Mouse (Mus musculus) frontal cortex, postnatal 25 days (tissue): ENCODE results near the gene Slc38a3.

Experiments
- DNase-seq, 2 experiments: peaks; one replicate each; pipeline ENCODE4 v3.0.0; 2022; ENCODE audit warnings: low spot score in 2 of 2

The Slc38a3 gene

GRCm38 (mm10) chr9:107666751-107667205 lies 2.6 kb downstream of the Slc38a3 start:
- no peak for DNase-seq

- DNase-seq = no peak
These were observed 4.0 kb downstream of the Slc38a3 start for GRCm38 (mm10) chr9:107665308-107665707.

- no peak for DNase-seq
These were observed 5.8 kb downstream of the Slc38a3 start for GRCm38 (mm10) chr9:107663525-107663924.

DNA sequence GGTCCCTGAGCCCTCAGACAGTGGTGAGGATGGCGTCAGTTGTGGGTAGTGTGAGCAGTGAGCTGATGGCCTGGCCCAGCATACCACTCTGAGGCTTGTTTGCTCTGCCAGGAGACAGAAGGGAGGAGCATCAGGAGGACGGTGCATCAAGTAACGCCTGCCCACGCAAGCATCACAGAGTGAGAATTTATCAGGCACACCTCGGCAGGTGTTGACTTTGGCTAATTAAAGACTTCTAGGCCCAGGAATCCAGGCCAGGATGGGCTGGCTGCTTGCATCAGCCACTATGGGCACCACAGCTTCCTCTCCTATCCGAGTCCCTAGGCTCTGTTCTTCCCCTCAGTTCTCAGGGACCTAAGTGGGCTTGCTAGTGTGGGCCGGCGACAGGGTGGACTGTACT lies 7.0 kb downstream of the Slc38a3 start:
- DNase-seq = no peak

DNA sequence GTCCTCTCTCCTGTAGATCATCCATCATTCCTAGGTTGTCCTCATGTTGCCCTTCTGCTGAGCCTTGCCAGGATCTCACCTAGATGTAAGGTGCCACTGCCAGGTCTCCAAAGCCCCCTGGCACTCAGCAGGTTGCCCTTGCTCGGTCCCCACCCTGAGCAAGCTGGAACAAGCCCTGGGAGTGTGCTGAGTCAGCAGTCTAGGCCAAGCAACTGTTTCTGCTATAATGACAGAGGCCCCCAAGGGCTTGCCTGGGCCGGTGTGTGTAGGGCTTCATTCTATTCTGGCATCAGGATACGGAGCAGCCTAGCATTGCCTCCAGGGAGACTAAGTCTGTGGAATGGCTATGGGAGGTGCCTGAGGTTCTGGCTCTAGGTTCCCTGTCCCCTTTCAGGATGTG lies 8.6 kb downstream of the Slc38a3 start:
- DNase-seq = no peak

DNA sequence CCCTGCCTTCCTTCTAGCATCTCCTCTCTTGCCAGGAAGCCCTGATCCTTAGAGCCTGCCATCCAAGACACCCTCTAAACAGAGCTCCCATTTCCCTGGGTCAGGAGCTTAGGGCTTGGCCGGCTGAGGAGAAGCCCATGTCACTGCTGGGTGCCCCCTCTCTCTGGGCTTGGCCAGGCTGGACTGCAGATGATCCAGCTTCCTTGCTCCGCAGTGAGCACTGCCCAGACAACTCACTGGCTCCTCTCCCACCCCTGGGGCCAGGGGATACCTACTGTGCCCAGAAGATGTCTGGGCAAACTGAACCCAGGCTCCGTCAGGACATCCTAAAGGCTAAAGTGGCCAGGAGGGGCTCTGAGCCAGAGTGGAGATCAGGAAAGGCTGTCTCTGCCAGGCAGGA lies 9.4 kb downstream of the Slc38a3 start:
- DNase-seq = no peak

DNA sequence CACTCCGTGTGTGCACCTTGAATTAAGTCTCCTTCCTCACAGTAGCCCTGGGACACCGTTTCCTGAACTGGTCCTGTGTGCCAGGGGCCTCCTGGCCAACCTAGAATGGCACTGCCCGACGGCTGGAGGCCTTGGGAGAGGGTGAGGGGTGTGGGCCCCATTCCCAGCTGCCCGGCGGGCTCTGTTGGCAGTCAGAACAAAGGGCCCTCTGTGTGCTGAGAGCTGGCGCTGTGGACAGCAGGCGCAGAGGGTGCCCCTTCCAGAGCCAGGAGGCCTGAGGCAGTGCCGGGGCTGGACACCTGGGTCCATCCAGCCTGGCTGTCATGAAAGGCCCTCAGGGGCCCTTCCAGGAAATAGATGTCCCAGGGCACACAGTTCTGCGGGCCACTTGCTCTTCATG lies 9.8 kb downstream of the Slc38a3 start:
- DNase-seq = peak in 1 of 2 experiments; percentile 26

DNA sequence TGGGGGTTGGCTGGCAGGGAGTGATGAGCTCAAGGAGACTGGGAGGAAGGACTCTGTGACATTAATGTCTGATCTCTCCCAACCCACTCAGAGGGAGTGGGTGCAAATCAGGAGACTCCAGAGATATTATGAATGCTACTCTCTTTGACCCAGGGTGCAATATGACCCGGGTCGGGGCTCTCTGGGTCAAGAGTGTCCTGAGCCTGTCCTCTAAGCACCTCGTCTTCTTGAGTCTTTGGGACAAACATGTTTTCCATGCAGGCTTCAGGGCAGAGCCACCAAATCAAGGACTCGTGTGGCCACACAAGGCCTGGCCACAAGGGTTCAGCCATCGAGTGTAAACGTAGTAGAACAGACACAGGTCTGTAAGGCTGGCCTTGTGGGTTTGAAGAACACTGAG lies 11.2 kb downstream of the Slc38a3 start:
- DNase-seq = no peak

DNA sequence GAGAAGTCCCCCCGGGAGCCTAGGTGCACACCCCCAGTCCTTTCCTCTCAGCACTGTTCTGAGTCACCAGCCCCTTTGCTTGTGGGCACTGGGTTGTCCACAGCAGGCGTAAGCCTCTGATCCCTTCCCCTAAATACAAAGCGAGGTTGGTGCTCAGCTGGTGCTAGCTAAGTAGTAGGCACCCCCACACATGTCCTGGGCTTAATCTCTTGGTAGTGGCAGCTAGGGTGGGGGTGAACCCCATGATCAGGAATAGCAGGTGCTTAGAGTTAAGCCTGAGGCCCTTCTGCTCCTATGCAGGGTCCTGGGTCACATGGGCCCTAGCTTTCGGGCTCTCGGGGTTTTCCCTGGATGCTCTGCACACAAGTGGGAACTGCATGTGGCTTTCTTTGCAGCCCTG lies 12.2 kb downstream of the Slc38a3 start:
- DNase-seq = no peak

DNA sequence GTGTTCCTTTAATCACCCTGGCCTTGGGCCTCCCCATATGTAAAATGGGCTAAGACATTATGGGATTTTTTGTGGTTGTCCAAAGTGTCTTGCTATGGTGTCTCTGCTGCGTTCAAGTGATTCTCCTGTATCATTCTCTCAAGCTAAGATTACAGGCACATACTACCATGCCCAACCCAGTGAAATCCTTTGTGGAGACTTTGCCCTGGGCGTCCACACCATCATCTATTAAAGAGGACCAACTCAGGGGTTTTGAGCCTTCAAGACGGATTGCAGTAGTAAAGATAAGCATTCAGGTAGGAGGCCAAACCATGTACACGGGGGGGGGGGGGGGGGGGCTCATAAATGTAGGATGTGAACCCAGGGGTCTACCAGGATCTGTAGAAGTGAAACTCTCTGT lies 14.7 kb downstream of the Slc38a3 start:
- DNase-seq = no peak

DNA sequence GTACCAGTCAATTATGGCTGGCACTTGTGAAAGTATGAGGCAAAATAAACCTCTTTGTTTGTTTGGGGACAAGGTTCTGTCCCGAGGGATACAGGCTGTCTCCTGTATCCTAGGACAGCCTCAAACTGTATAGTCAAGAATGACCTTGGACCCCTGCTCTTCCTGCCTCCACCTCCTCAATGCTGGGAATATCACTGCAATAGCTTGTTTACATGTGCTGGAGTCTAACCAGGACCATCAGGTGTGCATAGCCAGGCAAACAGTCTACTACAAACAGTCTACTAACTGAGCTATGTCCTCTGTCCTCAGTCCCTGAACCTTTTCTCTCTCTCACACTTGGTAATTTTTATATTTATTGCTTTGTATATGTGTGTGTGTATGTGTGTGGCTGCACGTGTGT lies 15.9 kb downstream of the Slc38a3 start:
- DNase-seq = no peak

- DNase-seq = no peak
These were observed 18.4 kb downstream of the Slc38a3 start for GRCm38 (mm10) chr9:107650708-107651481.

GRCm38 (mm10) chr9:107650225-107650624 lies 19.1 kb downstream of the Slc38a3 start:
- DNase-seq = no peak

DNA sequence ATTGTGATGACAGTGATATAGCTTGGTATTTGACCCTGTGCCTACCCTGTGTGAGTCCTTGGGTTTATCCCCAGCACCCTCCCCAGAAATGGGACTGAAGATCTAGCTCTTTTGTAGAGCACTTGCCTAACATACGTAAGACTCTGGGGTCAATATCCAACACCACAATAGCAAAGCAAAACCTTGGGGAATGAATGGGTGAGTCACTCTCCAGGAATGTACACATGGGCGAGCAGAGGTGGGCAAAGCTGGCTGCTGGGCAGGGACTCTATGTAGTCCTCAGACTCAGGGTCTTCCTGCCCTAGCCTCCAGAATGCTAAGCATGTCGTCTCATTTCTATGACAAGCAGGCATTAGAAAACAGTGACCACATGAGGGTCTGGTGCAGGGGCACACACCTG lies 20.6 kb downstream of the Slc38a3 start:
- no peak for DNase-seq

DNA sequence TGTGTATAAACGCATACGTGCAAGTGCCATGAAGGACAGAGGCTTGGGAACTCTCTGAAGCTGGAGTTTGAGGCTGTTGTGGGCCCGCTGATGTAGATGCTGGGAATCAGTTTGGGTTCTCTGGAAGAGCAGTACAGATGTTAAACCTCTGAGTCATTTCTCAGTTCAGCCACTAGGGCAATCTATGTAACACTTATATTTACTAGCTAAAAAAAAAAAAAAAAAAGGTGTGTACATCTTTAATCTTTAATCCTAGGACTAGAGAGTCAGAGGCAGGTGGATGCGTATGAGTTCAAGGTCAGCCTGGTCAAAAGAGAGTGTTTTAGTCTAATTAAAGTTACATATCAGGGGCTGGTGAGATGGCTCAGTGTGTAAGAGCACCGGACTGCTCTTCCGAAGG lies 22.4 kb downstream of the Slc38a3 start:
- no peak for DNase-seq

- DNase-seq = peak; percentile 57 to 65
These were observed 23.8 kb downstream of the Slc38a3 start for GRCm38 (mm10) chr9:107645577-107645976.

DNA sequence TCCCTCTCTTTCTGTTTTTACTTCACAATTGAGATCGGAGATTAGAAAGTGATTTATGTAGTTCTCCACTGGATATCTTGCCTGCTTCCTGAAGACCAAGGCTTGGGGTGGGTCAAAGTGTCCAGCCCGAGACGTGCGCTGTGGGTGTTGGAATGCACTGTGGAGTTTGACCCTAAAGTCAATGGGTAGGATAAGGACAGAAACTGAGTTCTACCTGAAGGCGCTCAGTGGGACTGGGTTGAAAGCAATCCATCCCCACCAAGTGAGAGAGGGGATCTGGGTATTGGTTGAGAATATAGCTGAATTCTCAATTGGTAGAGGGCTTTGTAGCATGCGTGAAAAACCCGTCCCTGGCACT lies 24.2 kb downstream of the Slc38a3 start:
- no peak for DNase-seq

DNA sequence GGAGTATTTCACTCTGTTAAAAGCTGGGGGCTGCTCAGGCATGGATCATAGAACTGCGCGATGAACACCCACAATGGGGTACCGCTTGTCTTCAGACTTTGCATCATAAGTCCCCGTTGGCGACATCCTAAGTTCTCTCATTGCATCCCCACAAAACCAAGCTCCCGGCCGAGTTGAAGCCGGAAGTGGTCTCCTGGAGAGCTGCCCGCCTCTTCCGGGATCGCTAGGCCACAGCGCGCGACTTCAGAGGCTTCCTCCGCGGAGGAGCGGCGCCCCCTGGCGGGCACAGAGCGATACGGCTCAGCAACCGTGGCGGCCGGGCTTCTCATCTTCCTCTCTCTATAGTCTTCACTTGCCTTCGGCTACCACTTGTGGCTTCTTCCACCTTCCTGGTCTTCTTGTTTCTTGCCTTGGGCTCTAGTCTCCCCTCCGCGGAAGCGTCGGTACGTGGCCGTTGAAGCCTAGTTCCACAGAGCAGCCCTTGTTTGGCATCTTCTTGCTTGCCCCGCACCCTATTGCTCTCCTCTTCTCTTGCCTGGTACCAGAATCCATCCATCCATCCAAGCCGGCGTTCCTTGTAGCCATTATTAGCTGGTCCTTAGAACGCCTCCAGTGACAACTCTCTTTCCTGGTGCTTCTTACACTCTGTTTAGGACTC lies 24.7 kb downstream of the Slc38a3 start:
- DNase-seq = peak; percentile 85 to 88

DNA sequence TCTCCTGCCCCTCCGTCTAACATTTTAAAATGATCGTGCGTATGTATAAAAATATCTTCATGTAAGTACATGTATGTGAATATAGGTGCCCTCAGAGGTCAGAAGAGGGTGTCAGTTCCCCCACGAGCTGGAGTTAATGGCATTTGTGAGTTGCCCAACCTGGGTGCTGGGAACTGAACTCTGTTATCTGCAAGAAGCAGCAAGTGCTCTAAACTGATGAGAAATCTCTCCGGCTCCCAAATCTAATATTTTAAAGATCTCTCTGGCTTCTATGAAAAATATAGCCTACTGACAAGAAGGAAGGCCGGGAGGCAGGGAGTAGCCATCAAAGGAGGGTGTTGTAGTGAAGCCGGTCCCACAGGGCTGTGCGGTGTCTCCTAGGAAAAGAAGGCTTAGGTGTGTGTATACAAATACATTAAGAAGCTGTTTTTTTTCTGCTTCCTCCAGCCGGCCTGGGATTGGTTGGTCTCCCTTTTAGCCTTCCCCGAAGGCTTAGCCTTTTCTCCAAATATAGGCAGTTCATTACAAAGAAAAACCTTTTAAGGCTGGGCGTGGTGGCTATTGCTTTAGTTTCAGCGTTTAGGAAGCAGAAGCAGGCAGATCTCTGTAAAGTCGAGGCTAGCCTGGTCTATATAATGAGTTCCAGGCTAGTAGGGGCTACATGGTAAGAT lies 25.7 kb downstream of the Slc38a3 start:
- no peak for DNase-seq

GRCm38 (mm10) chr9:107641666-107642065 lies 27.7 kb downstream of the Slc38a3 start:
- DNase-seq = no peak

DNA sequence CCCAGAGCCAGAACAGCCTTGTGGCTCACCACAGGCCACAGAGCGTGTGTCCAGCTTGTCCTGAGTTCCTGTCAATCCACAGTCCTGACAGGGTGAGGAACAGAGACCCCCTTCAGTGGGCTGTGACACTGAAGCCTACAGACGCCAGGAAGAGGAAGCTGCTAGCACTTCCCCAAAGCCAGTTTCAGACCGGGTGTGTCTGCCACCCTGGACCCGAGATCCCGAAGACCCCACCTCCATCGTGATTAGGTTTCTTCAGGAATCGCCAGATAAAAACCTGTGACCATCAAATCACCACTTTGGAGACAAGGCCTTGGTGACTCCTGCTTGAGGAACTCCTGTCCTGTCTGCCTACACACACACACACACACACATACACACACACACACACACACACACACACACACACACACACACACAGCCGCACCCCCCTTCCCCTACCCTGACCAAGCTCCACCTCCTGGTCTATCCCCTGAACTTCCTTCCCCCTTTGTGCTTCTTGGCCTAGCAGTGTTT lies 29.0 kb downstream of the Slc38a3 start:
- DNase-seq = no peak

DNA sequence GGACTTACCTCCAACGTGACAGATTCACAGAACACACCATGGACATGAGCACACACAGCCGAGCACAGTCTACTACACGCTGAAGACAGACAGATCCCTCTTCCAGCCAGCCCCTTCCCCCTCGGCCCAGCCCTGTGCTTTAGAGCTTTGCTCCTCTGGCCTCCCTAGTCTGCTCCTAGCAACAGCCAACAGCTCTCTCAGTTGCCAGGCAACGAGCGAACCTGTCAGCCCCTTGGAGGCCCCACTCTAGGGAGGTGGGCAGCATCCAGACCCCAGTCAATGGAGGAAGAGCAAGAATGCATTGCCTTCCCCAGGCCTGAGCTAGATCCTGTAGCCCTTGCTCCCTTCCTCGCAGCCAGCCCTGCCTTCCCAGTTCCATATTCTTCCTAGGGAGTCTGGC lies 32.3 kb downstream of the Slc38a3 start:
- no peak for DNase-seq
